Mouse (Mus musculus) cerebral cortex, adult 2 months (tissue): Measurements from ENCODE around the gene Tenm4.

Experiments used
- WGBS: fragments of 180-500 bp; shearing (Covaris S2); methylation state at CpG from one replicate; pipeline ENCODE4 v1.1.7; 2018; 5-methylcytosine and 5-hydroxymethylcytosine counted together

Gene Tenm4

DNA sequence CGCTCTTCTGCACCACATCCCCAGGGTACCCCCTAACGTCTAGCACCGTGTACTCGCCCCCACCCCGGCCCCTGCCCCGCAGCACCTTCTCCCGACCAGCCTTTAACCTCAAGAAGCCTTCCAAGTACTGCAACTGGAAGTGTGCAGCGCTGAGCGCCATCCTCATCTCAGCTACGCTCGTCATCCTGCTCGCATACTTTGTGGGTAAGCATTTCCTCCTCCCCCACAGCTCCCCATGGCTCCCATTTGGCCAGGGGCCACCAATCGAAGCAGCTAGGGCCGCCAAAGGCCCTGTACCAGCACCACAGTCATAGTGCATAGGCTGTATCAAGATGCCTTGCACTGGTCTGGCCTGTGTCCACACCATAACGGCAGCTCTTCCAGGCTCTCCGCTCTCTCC lies 532.9 kb downstream of the Tenm4 start:
- WGBS, result 73% methylated on average over 16 of the region's 16 CpGs

DNA sequence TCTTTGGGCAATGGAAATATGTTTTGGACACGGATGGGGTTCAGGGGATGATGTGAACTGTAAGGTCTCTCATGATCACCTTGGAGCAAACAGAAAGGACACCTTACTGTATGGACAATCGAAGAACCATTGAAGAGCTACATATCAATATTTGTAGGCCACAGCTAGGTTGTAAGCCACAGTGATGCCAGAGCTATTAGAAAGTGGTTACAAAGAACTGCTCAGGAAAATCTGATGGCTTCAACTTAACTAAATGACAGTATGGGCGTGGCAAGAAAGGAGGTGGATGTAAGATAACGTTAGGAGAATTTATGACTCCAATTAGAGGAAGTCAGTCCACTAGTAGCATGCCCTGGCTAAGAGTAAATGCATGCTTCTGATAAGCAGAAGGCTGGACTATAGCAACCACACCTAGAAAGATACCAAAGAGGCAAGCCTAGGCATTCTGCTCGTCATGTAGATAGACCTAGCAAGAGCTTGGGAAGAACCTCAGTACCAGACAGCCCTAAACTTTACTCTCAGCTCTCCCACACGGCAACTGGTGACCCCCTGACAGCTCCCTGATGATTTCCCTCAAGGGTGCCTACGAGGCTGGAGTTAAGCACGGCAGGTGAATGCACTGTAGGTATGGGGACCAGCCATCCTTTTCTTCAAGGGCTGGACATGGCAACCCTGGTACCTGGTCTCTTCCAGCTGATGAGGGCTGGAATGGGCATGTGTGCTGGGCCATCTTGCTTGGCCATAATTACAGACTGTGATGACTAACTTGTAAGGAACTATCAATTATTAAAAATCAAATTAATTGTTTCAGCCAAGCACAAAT lies 534.5 kb downstream of the Tenm4 start:
- 90% methylated on average over 8 of the region's 8 CpGs for WGBS

DNA sequence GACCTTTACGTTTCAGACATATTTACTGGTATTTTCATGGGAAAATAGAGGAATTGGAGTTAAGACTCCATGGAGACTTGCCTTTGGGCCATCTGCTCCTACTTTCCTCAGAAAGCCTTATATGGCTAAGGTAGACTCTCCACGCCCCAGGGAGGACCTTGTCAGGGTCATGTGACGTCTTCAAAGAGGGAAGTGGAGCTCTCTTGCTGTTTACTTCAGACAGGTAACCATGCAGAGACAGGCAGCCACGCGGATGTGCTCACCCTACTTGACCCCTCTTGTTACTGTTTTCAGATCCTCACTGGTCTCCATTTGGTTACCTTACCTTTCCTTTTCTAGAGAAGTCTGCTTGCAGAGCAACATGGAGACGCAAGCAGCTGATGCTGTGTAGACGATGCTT lies 535.5 kb downstream of the Tenm4 start:
- 89% methylated on average over 7 of the region's 7 CpGs for WGBS

DNA sequence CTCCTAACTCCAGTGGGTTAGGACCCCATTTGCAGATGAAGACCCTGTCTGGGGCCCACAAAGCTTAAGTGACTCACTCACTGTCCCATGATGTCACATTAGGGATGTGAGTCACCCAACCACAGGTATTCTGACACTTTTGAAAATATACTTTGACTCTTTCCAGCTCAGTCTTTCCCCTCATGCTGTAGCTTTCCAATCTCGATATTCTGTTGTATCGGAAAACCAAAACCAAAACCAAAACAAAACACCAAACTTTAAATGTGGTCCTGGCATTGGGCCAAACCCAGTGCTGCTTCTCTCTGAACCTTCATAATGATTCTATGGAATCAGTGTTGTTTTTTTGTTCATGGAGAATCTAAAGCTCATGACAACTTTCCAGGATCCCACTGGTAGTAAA lies 536.1 kb downstream of the Tenm4 start:
- 89% methylated on average over 2 of the region's 2 CpGs for WGBS

DNA sequence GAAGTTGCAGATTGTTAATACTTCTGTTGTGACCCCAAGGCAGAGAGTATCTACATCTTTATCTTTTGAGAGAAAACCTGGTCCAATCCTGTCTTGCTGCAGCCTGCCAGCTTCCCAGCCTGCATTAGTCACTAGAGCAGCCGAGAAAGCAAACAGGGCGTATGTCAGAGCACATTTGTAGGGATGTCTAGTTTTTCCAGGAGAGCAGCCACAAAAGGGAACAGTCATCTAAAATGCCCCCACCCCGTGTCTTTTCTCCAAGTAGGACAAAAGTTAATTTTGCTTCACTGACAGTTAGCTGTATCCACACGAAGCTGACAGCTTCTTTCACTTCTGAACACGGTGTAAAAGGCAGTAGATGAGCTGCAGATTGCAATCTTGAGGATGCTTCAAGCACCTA lies 537.0 kb downstream of the Tenm4 start:
- 34% methylated on average over 5 of the region's 5 CpGs for WGBS

DNA sequence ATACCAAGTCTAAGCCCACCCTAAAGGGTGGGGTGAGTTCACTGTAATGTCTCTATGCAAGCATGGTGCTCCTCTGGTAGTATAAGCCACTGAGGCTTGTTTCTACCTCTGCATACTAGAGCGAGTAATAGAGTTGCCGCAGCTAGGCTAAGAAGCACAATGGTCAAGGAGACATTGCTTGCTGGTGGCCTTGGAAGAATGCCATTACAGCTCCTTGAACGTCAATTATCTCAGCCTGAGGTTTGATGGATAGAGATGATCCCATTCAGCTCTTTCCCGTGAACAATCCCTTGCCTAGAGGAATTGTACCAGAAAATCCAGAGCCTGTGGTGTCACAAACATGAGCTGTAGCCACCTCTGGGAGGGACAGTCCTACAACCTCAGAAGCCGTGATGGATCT lies 537.5 kb downstream of the Tenm4 start:
- WGBS, result 57% methylated on average over 5 of the region's 5 CpGs

DNA sequence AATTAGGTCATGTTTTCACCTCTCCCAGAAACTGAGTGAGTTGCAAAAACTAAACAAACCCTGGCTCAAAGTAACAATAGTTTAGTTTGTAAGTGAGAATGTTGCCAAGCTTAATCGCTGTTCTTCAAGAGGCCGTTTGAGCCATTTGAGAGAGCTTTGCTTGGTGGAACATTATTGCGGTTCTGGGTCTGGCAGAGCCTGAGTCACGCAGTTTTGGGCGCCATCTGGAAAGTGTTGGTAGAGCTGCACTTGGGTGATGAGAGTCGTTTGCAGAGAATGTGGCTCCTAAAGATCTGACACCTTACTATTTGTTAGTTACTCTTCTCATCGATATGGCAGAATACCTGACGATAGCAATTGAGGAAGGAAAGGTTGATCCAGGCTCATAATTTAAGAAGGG lies 537.9 kb downstream of the Tenm4 start:
- WGBS, result 55% methylated on average over 8 of the region's 8 CpGs

DNA sequence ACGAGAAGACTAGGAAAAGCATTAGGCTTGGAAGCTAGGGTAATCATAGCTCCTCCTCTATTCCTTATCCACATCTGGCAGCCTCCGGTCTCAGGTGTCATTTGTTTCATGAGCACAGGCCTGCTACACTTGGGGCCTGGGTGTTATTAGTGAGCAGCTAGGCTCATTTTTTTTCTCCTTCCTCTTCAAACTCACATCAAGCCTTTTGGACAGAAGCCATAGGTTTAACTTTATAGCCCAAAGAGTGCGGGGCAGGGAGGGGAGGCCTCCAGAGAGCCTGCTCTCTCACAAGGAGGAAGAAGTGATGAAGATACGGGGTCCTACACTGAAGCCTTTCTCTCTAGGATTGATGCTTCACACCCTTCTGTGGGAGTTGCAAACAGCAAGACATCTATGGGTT lies 538.8 kb downstream of the Tenm4 start:
- WGBS, result 92% methylated on average over 4 of the region's 4 CpGs

DNA sequence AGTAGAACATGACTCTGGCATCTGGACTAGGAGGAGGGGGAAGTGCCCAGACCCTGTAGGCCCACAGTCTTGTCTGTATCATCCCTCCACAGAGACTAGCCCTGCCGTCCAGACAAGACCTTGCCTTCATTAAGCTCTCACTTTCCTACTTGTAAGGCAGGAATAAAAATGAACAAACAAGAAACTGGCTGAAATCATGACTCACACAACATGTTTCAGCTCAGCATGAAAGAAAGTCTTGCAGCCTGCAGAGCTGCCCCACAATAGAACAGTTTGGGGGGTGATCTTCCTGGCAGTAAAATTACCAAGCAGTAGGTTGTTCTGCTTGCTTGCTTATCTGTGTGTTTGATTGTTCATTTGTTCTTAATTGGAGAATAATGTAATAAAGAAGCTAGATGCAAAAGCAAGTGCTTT lies 539.6 kb downstream of the Tenm4 start:
- WGBS, result 31% methylated on average over 1 of the region's 1 CpGs

DNA sequence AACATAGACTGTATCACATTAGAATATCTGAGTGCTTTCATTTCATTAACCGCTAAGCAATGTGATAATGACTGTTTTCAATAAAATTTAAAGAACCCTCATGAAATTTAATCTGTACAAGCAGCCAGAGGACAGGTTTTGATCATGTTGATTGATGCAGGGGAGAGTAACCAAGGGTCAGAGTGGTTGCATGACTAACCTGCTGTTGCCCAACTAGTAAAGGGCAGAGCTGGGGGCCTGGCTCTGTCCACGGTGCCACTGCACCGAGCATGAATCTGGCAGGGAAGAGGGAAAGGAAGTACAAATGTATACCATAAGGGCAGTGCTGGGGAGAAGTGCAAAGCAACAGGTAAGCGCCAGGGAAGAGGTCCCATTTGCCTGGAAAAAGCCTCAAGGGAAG lies 545.9 kb downstream of the Tenm4 start:
- 94% methylated on average over 4 of the region's 4 CpGs for WGBS

DNA sequence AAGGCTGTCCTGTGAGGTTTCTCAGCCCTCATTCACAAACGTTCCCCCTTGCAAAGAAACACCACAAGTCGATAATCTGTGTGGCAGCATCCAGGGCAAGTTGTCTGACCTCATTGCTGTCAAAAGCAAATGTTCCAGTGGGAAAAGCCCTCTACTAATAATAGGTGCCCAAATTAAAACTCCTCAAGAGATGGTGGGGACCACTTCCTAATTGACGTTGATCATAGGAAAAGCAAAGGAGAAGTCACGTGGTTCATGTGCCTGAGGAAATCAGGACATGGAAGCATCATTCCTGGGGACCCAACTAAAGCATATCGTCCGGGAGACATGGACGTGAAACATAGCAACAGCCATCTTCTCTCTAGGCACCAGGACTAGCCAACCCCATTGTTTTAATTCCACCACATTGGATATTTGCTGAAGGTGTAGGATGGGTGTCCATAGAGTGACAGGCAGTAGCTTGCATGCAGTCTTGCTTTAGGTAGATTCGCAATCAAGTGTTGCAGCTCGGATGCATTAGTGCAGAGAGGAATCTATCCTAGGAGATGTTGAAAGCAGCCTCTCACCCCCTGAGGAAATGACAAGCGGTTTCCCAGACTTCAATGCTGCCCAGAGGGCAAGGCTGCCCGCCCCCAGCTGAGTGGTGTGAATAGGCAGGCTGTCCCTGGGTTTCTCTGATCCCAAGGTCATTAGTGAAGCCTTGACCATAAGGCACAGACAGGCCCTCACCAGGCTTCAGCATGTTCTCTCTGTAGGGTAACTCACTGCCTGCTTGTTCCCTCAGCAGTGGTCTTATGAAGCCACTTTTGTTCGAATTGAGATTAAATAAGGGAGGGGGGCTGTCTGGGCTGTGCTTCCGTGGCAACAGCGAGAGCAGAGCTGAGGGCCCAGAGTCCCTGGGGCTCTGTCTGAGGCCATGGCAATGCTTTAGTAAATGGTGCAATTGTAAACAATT lies 547.4 kb downstream of the Tenm4 start:
- WGBS, result 62% methylated on average over 14 of the region's 14 CpGs

DNA sequence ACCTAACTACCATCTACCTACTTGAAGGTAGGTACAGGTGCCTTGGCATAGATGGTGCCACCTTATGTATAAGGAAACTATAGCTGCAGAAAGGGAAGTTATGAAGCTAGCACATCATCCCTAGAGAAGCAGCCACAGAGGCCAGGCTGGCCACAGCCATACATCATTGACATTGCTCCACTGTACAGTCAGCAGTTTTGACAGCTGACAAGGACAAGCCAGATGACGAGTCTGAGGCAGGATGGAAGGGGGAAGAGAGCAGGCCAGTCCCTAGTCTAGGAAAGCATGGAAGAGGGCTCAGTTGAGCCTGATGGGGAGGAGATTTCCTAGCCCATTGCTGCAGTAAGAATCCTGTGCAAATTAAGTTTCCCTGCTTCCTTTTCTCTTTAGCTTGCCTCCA lies 548.9 kb downstream of the Tenm4 start:
- WGBS, result 50% methylated on average over 1 of the region's 1 CpGs

DNA sequence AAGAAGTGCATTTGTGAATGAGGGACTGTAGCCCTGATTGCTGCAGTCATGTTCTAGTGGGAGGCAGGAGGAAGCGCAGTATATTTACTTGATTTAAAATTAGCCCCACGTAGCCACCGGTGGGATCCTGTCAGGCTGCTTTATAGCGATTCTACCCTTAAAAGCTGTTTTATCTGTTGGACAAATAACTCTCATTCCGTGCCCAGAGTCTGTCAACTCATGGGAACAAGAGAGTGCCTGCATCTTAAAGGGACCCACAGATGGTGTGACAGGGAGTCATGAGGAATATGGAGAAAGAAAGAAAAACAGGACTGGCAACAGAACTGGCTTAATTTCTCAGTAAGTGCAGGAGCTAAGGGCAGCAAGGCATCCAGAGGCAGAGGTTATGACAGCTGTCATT lies 549.4 kb downstream of the Tenm4 start:
- WGBS, result 22% methylated on average over 5 of the region's 5 CpGs

DNA sequence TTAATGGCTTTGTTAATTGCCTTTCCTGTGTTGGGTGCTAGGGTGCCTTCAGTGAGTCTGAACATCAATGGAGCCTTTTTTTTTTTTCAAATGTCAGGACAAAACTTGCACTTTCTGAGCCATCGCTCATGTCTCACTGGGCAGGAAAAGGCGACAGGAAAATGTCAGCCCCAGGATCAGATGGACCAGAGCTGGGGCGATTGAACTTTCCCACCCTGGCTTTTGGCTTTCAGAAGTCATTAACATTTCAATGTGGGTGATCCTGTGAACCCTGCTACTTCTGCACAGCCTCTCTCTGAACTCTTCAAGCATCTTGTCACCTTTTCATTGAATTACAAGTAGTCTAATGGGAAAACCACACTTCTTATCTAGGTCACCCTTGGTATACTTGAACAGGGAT lies 551.8 kb downstream of the Tenm4 start:
- WGBS, result 63% methylated on average over 3 of the region's 3 CpGs

DNA sequence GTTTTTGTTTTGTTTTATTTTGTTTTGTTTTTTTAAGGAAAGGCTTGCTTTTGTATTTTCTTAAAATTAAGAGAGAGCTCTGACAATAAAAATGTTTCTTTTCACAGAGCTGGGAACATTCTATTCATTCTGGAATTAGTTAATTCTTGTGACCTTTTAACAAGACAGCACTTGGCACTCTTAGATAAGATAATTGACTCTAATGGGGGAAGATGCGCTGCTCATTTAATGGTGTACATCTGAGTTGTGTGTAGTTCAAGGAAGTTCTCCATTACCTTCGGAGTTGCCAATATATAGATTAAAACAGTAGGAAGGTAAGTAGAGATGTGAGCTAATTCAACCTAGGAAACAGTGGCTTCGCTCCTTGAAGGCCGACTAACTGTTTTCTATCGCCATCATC lies 554.6 kb downstream of the Tenm4 start:
- 91% methylated on average over 5 of the region's 5 CpGs for WGBS

DNA sequence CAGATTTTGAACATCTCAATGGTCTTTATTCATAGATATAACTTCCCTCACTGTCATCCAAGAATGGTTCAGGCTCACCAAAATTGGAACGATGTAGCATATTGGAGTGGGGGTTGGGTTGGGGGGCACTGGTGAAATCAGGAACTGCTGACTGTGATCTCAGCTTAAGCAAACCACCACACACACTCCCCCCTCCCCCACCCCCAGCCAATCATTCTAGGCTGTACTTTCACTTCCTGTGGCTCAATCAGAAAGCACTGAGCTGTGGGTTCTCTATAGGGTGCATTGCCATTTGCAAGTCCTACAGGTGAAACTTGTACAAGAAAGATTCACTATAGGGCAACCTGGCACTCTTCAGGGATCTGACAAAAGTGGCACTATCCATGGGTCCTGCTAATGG lies 559.3 kb downstream of the Tenm4 start:
- 58% methylated on average over 1 of the region's 1 CpGs for WGBS

DNA sequence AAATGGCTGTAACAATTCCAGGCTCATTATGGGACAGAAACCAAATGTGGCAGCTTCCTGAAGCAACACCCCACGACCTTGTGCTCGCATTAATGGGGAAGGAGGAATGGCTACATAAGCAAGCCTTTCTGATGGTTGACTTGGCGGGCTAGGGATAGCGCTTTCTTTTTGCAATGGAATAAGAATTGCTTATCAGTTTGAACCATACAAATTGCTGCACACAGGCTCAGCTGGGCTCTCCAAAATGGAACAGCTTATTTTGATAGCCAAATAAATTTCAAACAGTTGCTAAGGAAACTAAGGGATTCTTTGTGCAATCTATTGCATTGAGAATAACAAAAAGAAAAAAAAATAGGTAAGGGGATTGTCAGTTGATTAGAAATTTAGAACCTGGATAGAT lies 560.9 kb downstream of the Tenm4 start:
- 72% methylated on average over 4 of the region's 4 CpGs for WGBS

DNA sequence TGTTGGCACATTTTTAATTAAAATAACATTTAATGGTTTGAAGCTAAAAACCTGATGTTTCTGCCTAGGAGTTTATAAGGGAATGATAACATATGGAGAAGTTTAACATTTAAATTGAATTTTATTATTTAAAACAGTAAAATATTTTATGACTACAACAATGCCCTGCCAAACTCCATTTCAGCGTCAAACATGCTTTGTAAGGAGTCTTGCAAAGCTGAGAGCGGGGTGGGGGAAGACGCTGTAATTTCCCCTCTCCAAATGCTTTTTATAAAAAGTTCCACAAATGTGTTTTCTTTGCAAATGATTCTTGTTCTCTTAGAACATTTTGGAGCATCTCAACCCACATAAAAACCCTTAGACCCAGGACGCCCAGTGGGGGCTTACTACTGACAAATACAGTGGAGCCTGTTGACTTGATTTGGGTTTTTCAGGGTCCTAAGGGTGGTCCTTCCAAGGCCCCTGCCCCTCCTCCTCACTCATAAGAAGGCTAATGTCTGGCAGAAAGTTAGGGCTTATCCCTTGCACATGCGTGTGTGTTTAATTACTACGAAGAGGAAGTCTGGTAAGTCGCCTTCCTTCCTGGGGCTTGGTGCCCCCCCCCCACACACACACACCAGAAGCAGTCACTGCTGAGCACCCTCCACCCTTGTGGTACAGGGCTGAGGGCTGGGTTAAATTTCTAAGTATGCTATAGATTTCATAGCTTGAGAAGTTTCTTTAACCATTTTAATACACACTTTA lies 563.4 kb downstream of the Tenm4 start:
- WGBS, result 59% methylated on average over 7 of the region's 7 CpGs

DNA sequence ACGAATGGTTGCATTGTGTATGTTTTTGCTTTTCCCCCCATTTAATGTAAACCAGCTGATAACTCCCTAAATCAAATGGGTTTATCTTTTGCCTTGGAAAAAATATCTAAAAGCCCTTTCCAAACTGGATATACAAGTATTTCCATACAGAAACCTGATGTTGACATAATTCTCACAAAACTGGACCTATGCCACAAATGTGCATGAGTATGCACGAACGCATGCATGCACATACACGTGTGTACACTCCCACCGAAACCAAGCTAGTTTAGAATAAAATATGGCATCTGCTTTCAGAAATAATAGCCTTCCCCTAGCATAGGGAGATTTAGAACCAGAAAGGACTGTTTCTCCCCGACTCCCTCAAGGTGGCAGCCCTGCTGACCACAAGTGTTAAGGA lies 569.6 kb downstream of the Tenm4 start:
- WGBS, result 83% methylated on average over 6 of the region's 6 CpGs

DNA sequence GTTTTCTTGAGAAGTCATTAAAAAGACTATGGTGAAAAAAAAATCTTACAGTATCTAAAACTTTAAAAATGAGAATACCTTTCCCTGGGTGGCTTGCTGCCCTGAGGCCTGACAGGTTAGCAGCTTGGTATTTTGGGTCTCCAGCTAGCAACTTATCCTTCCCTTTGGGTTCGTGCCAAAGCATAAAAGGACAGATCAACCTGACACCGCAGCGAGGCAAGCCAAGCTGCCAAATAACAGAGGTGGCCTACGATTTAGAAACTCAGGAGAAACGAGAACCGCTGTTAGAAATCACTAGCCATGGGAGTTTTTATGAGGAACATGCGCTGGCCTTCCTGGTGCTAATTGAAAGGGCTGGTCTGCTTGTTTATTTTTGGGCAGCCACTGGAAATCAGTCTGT lies 571.2 kb downstream of the Tenm4 start:
- WGBS, result 59% methylated on average over 7 of the region's 7 CpGs

DNA sequence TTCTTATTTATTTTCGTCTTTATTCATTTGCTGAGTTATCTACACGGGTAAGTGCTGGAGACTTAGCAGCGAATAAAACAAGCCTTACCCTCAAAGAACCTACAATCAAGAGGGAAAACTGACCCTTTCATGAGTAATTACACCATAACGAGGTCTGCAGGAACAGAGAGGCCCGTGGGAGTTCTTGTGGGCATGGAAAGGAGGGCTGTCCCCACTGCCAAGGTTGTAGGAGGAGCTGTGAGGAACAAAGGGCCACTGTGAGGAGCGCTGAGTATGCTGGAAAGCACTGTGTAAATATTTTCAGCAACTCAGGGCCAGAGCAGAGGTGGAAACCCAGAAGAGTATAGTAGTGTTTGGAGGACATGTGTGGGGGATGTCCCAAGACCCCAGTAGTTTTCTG lies 574.9 kb downstream of the Tenm4 start:
- WGBS, result 35% methylated on average over 6 of the region's 6 CpGs

DNA sequence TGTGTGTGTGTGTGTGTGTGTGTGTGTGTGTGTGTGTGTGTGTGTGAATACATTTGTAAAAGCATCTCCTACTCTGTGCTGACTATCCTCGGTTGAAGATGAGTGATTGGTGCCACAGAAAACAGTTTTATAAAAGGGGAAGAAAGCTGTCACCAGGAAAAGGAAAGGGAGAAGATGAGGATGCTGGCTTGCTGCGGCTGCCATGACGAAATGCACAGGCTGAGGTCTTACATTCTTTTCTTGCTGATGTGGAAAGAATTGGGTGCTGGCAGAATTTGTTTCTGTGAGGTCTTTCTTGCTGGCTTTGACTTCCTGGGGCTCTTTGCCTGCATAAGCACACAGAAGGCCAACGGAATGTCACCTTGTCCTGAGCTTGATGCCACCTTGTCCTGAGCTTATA lies 575.7 kb downstream of the Tenm4 start:
- 72% methylated on average over 4 of the region's 4 CpGs for WGBS
